Comparison of ENCODE assay signal across 8 mouse cellular contexts in genomic region chr3:27709906-27710647, GRCm38 (mm10). TPM values are rescaled to one million over a fixed set of nuclear protein-coding genes. Genes with fewer than 3 reads are reported as not detected.
A peak's percentile ranks its signal among the peaks of the same experiment; 100 is the strongest.
DNase-seq lines count a peak whose midpoint lies in the region; ATAC-seq and TF ChIP-seq lines count a peak whose summit lies in the region.

No protein-coding gene starts in this region.

- no peak overlapping the region for H3K27ac ChIP-seq in liver, embryonic 14.5 days
- H3K27ac ChIP-seq in testis, adult 2 months (ENCODE audit: control insufficient read depth, insufficient read depth, low read depth, low read length) = peak overlapping the region; percentile 78

- TF ChIP-seq POLR2A in testis, adult 2 months (IDR thresholded peaks at IDR 0.05; ENCODE audit: control insufficient read depth, low read depth, low read length) = peak; percentile 9; the same call in 1 of the 2 replicates

- no peak for TF ChIP-seq EP300 in liver, embryonic 14.5 days (IDR thresholded peaks at IDR 0.05; ENCODE audit: low read depth)

- no peaks in the 10 kb centered on the region for H3K9me3 ChIP-seq in erythroblast, embryonic 14.5 days (ENCODE audit: control insufficient read depth, low read length)
- no peaks in the 10 kb centered on the region for H3K9me3 ChIP-seq in liver, embryonic 14.5 days (ENCODE audit: control insufficient read depth, low read length)

- peak; percentile 78 for DNase-seq in embryo, embryonic 11 days
- peak; percentile 78 for DNase-seq in heart, adult 8-10 months (ENCODE audit: low spot score)
- peak; percentile 68 to 71 for DNase-seq in kidney, adult 8-10 months
- no peak for DNase-seq in liver, embryonic 14.5 days (ENCODE audit: low read depth in 3 of 3, low spot score in 3 of 3)
- DNase-seq in neural tube, embryonic 10.5 days (ENCODE audit: extremely low spot score, low spot score) = peak; percentile 87

- H3K4me2 ChIP-seq in liver, embryonic 14.5 days (ENCODE audit: low read depth) = peak overlapping the region; percentile 50

- under 1% methylated on average over 71 of the region's 86 CpGs for WGBS in liver, embryonic 14.5 days (ENCODE audit: insufficient replicate concordance)

- H3K4me1 ChIP-seq in erythroblast, embryonic 14.5 days (ENCODE audit: control insufficient read depth) = peaks cover 3% of the 10 kb centered on the region
- peaks cover 0 to 4% of the 10 kb centered on the region in 2 experiments; a peak in 2 of 4 replicates for H3K4me1 ChIP-seq in liver, embryonic 14.5 days (replicated peaks; ENCODE audit: control insufficient read depth in 2 of 2, insufficient read depth in 2 of 2, low read length in 1 of 2)
- H3K4me1 ChIP-seq in testis, adult 2 months (ENCODE audit: control insufficient read depth, insufficient read depth, low read length) = peaks cover 3% of the 10 kb centered on the region; the same call in 1 of the 2 replicates

- peaks cover 55% of the 10 kb centered on the region for H3K27me3 ChIP-seq in erythroblast, embryonic 14.5 days (ENCODE audit: control insufficient read depth)
- peaks cover 30% of the 10 kb centered on the region for H3K27me3 ChIP-seq in liver, embryonic 14.5 days (ENCODE audit: control insufficient read depth, insufficient read depth, low read length)
- no peaks in the 10 kb centered on the region for H3K27me3 ChIP-seq in testis, adult 2 months (ENCODE audit: control insufficient read depth, insufficient read depth, low read length)

- no peak for TF ChIP-seq CTCF in liver, embryonic 14.5 days (IDR thresholded peaks at IDR 0.05; ENCODE audit: low read depth)
- no peak for TF ChIP-seq CTCF in testis, adult 2 months (IDR thresholded peaks at IDR 0.05; ENCODE audit: control insufficient read depth, insufficient read depth, insufficient replicate concordance, low read depth, low read length)

- no peak for ATAC-seq in erythroblast, adult 5-6 weeks (replicated peaks; ENCODE audit: low FRiP score, poor library complexity, severe bottlenecking)
- peak; percentile 78 for ATAC-seq in liver, embryonic 14.5 days (ENCODE audit: insufficient read depth)

- H3K36me3 ChIP-seq in erythroblast, embryonic 14.5 days (ENCODE audit: control insufficient read depth) = no peaks in the 10 kb centered on the region
- no peaks in the 10 kb centered on the region for H3K36me3 ChIP-seq in liver, embryonic 14.5 days (replicated peaks; ENCODE audit: control insufficient read depth, insufficient read depth, low read depth)
- no peaks in the 10 kb centered on the region for H3K36me3 ChIP-seq in testis, adult 2 months (ENCODE audit: control insufficient read depth, insufficient read depth, low read length)

- peak overlapping the region; percentile 52 for H3K9ac ChIP-seq in liver, embryonic 14.5 days (replicated peaks)

- H3K4me3 ChIP-seq in erythroblast, embryonic 14.5 days (replicated peaks) = peak overlapping the region; percentile 62
- H3K4me3 ChIP-seq in liver, embryonic 14.5 days (ENCODE audit: insufficient read depth in 1 of 2, low read depth in 2 of 2, low read length in 2 of 2) = peak overlapping the region; percentile 62
- peak overlapping the region; percentile 87 for H3K4me3 ChIP-seq in testis, adult 2 months (ENCODE audit: control insufficient read depth, low read depth, low read length)

RNA-seq across cellular contexts. Expression of gene Fndc3b, which starts 1.0 kb away (rescaled TPM):
- polyA plus RNA-seq in erythroblast, embryonic 14.5 days (2012) = 0.01 and 0.04 TPM in 2 replicates
- 6.7 and 7.7 TPM in 2 replicates for total RNA-seq in erythroblast, adult 5-6 weeks (2015; ENCODE audit: low replicate concordance)
- 1.3 and 1.5 TPM in 2 replicates for total RNA-seq in erythroblast, adult 5-6 weeks (2017; ENCODE audit: low replicate concordance)
- total RNA-seq in heart, adult 8-10 months (2022) = 10 to 100 TPM; 41.8 to 50.5 (median 49.8) TPM
- 3.3 and 4.2 TPM in 2 replicates for polyA plus RNA-seq in liver, embryonic 14.5 days (2012; rRNA removed)
- polyA plus RNA-seq in liver, embryonic 14.5 days (2014; fragmentation: Nextera tagmentation; extraction: Ambion mirVana) = 5.5 and 5.6 TPM in 2 replicates
- 3.9 and 5.0 TPM in 2 replicates for polyA plus RNA-seq in testis, adult 2 months (2012; rRNA removed)

Comparison
In these comparisons a context has a peak if more than half of its experiments do, and no peak if none do; other contexts are left out.
1. DNase-seq: peak in embryo, embryonic 11 days (single experiment), heart, adult 8-10 months (single experiment), kidney, adult 8-10 months (2 of 2) and neural tube, embryonic 10.5 days (single experiment); none in liver, embryonic 14.5 days (0 of 3).
2. Peak in every context shown above with its lines, with median percentiles within 50 percentile points of each other: H3K4me3 ChIP-seq.